Mouse (Mus musculus): Measurements from ENCODE around the gene Zfp950. TPM values are rescaled to one million over a fixed set of nuclear protein-coding genes. Genes with fewer than 3 reads are reported as not detected.

Gene Zfp950
- polyA plus RNA-seq, 1 experiment from 2014 or later, result 25.0 TPM

GRCm38 (mm10) chr19:61065011-61065410 lies 75.6 kb downstream of the Zfp950 start:
- no peaks in the 10 kb centered on the region for H3K9me3 ChIP-seq (ENCODE audit: low read length)
- no peaks in the 10 kb centered on the region for H3K27me3 ChIP-seq (replicated peaks; ENCODE audit: insufficient read depth, low read length)
- no peaks in the 10 kb centered on the region for H3K4me1 ChIP-seq (ENCODE audit: insufficient read depth, low read depth, low read length)
- H3K27ac ChIP-seq (ENCODE audit: low read length), result no peak overlapping the region
- 0 out of 2 replicates have a peak, but pooled peaks cover 4% of the 10 kb centered on the region for H3K36me3 ChIP-seq (ENCODE audit: insufficient read depth, low read length)
- H3K4me2 ChIP-seq (replicated peaks; ENCODE audit: low read depth, low read length), result no peak overlapping the region
- TF ChIP-seq CTCF (IDR thresholded peaks at IDR 0.05), result peak; percentile 64
- TF ChIP-seq EP300 (IDR thresholded peaks at IDR 0.05), result no peak
- DNase-seq (ENCODE audit: low spot score) (no peak), ATAC-seq (peak; percentile 28; the same call in 1 of the 2 replicates)
- no peak overlapping the region for H3K9ac ChIP-seq (replicated peaks; ENCODE audit: low read depth)
- no peak overlapping the region for H3K4me3 ChIP-seq (ENCODE audit: low read depth, low read length)
- 86% methylated on average over 1 of the region's 1 CpGs for WGBS

GRCm38 (mm10) chr19:61064386-61064785 lies 76.3 kb downstream of the Zfp950 start:
- H3K4me3 ChIP-seq (ENCODE audit: low read depth, low read length), result no peak overlapping the region
- H3K27me3 ChIP-seq (replicated peaks; ENCODE audit: insufficient read depth, low read length), result no peaks in the 10 kb centered on the region
- no peak overlapping the region for H3K27ac ChIP-seq (ENCODE audit: low read length)
- WGBS, result 60% methylated on average over 3 of the region's 3 CpGs
- H3K4me2 ChIP-seq (replicated peaks; ENCODE audit: low read depth, low read length), result no peak overlapping the region
- DNase-seq (ENCODE audit: low spot score), result no peak
- H3K9me3 ChIP-seq (ENCODE audit: low read length), result no peaks in the 10 kb centered on the region
- ATAC-seq, result no peak
- TF ChIP-seq EP300 (IDR thresholded peaks at IDR 0.05), result no peak
- TF ChIP-seq CTCF (IDR thresholded peaks at IDR 0.05), result no peak
- 0 out of 2 replicates have a peak, but pooled peaks cover 4% of the 10 kb centered on the region for H3K4me1 ChIP-seq (ENCODE audit: insufficient read depth, low read depth, low read length)
- 0 out of 2 replicates have a peak, but pooled peaks cover 4% of the 10 kb centered on the region for H3K36me3 ChIP-seq (ENCODE audit: insufficient read depth, low read length)
- no peak overlapping the region for H3K9ac ChIP-seq (replicated peaks; ENCODE audit: low read depth)

GRCm38 (mm10) chr19:61057581-61057980 lies 83.1 kb downstream of the Zfp950 start:
- Histone ChIP-seq H3K9me3 (ENCODE audit: low read length) (no peaks in the 10 kb centered on the region), H3K36me3 (ENCODE audit: insufficient read depth, low read length) (no peaks in the 10 kb centered on the region), H3K9ac (replicated peaks; ENCODE audit: low read depth) (no peak overlapping the region), H3K27me3 (replicated peaks; ENCODE audit: insufficient read depth, low read length) (no peaks in the 10 kb centered on the region), H3K27ac (ENCODE audit: low read length) (peak overlapping the region; percentile 54), H3K4me1 (ENCODE audit: insufficient read depth, low read depth, low read length) (peaks cover 9% of the 10 kb centered on the region; the same call in 1 of the 2 replicates), H3K4me2 (replicated peaks; ENCODE audit: low read depth, low read length) (no peak overlapping the region), H3K4me3 (ENCODE audit: low read depth, low read length) (no peak overlapping the region)
- WGBS, result 11% methylated on average over 3 of the region's 3 CpGs
- ATAC-seq, result peak; percentile 91
- DNase-seq (ENCODE audit: low spot score), result peak; percentile 92
- TF ChIP-seq EP300 (IDR thresholded peaks at IDR 0.05) (peak; percentile 81), CTCF (IDR thresholded peaks at IDR 0.05) (no peak)

- no peaks in the 10 kb centered on the region for H3K36me3 ChIP-seq (ENCODE audit: insufficient read depth, low read length)
- no peak for DNase-seq (ENCODE audit: low spot score)
- H3K4me3 ChIP-seq (ENCODE audit: low read depth, low read length), result no peak overlapping the region
- no peaks in the 10 kb centered on the region for H3K9me3 ChIP-seq (ENCODE audit: low read length)
- H3K27ac ChIP-seq (ENCODE audit: low read length), result peak overlapping the region; percentile 39
- H3K9ac ChIP-seq (replicated peaks; ENCODE audit: low read depth), result no peak overlapping the region
- no peak for ATAC-seq
- H3K4me1 ChIP-seq (ENCODE audit: insufficient read depth, low read depth, low read length), result peaks cover 9% of the 10 kb centered on the region; the same call in 1 of the 2 replicates
- TF ChIP-seq EP300 (IDR thresholded peaks at IDR 0.05) (no peak), CTCF (IDR thresholded peaks at IDR 0.05) (no peak)
- WGBS, result 51% methylated on average over 5 of the region's 5 CpGs
- no peak overlapping the region for H3K4me2 ChIP-seq (replicated peaks; ENCODE audit: low read depth, low read length)
- H3K27me3 ChIP-seq (replicated peaks; ENCODE audit: insufficient read depth, low read length), result no peaks in the 10 kb centered on the region
These were observed 83.7 kb downstream of the Zfp950 start for GRCm38 (mm10) chr19:61056783-61057410.

GRCm38 (mm10) chr19:61052786-61053185 lies 87.9 kb downstream of the Zfp950 start:
- Histone ChIP-seq H3K9ac (replicated peaks; ENCODE audit: low read depth) (no peak overlapping the region), H3K4me2 (replicated peaks; ENCODE audit: low read depth, low read length) (no peak overlapping the region), H3K27ac (ENCODE audit: low read length) (no peak overlapping the region), H3K9me3 (ENCODE audit: low read length) (no peaks in the 10 kb centered on the region), H3K27me3 (replicated peaks; ENCODE audit: insufficient read depth, low read length) (no peaks in the 10 kb centered on the region), H3K4me3 (ENCODE audit: low read depth, low read length) (no peak overlapping the region), H3K36me3 (ENCODE audit: insufficient read depth, low read length) (no peaks in the 10 kb centered on the region), H3K4me1 (ENCODE audit: insufficient read depth, low read depth, low read length) (peaks cover 8% of the 10 kb centered on the region; the same call in 1 of the 2 replicates)
- DNase-seq (ENCODE audit: low spot score), result peak; percentile 65
- no peak for ATAC-seq
- TF ChIP-seq EP300 (IDR thresholded peaks at IDR 0.05) (no peak; the same call in 1 of the 2 replicates), CTCF (IDR thresholded peaks at IDR 0.05) (no peak)

- Histone ChIP-seq H3K4me3 (ENCODE audit: low read depth, low read length) (no peak overlapping the region), H3K27me3 (replicated peaks; ENCODE audit: insufficient read depth, low read length) (no peaks in the 10 kb centered on the region), H3K9ac (replicated peaks; ENCODE audit: low read depth) (no peak overlapping the region), H3K27ac (ENCODE audit: low read length) (peak overlapping the region; percentile 54), H3K9me3 (ENCODE audit: low read length) (no peaks in the 10 kb centered on the region), H3K4me2 (replicated peaks; ENCODE audit: low read depth, low read length) (no peak overlapping the region), H3K4me1 (ENCODE audit: insufficient read depth, low read depth, low read length) (peaks cover 7% of the 10 kb centered on the region; the same call in 1 of the 2 replicates), H3K36me3 (ENCODE audit: insufficient read depth, low read length) (no peaks in the 10 kb centered on the region)
- DNase-seq (ENCODE audit: low spot score) (peak; percentile 21), ATAC-seq (no peak)
- no peak for TF ChIP-seq CTCF (IDR thresholded peaks at IDR 0.05)
- TF ChIP-seq EP300 (IDR thresholded peaks at IDR 0.05), result no peak
These were observed 88.6 kb downstream of the Zfp950 start for GRCm38 (mm10) chr19:61052008-61052407.
